Mouse (Mus musculus) limb, embryonic 11.5 days (tissue): ENCODE results near the gene Copb1. TPM values are rescaled to one million over a fixed set of nuclear protein-coding genes. Genes with fewer than 3 reads are reported as not detected.

ENCODE experiments used
- ATAC-seq: fragments of 200-750 bp; cut with Nextera tagmentation; 2 replicates; pipeline ENCODE4 v1.8.0; 2017; ENCODE audit warnings: low read depth; ENCODE audit not compliant: insufficient number of reproducible peaks, low FRiP score, low TSS enrichment
- DNase-seq: peaks from one replicate; pipeline ENCODE4 v3.0.0-alpha.2; 2015; ENCODE audit warnings: low spot score
- H3K27ac ChIP-seq: fragments of 300-500 bp; sonication (generic); replicated peaks from 2 replicates; pipeline ENCODE4 v1.5.1; 2014; ENCODE audit warnings: low read depth, mild to moderate bottlenecking, low read length
- H3K27me3 ChIP-seq: fragments of 300-500 bp; sonication (generic); 2 replicates; pipeline ENCODE4 v1.6.1; 2014; ENCODE audit warnings: mild to moderate bottlenecking, low read length, mixed read lengths; ENCODE audit not compliant: control insufficient read depth, insufficient read depth
- H3K36me3 ChIP-seq: fragments of 300-500 bp; sonication (generic); 2 replicates; pipeline ENCODE4 v1.6.1; 2014; ENCODE audit warnings: mild to moderate bottlenecking, low read length, moderate library complexity, mixed read lengths; ENCODE audit not compliant: control insufficient read depth, insufficient read depth
- H3K4me1 ChIP-seq: fragments of 300-500 bp; sonication (generic); 2 replicates; pipeline ENCODE4 v1.6.1; 2014; ENCODE audit warnings: low read length, mixed read lengths; ENCODE audit not compliant: control insufficient read depth, insufficient read depth
- H3K4me2 ChIP-seq: fragments of 300-500 bp; sonication (generic); 2 replicates; pipeline ENCODE4 v1.6.1; 2014; ENCODE audit warnings: low read depth, mild to moderate bottlenecking, moderate library complexity; ENCODE audit not compliant: severe bottlenecking
- H3K4me3 ChIP-seq: fragments of 300-500 bp; sonication (generic); 2 replicates; pipeline ENCODE4 v1.5.1; 2014; ENCODE audit warnings: low read depth, low read length
- H3K9ac ChIP-seq: fragments of 300-500 bp; sonication (generic); 2 replicates; pipeline ENCODE4 v1.6.1; 2014; ENCODE audit warnings: mild to moderate bottlenecking, low read length
- H3K9me3 ChIP-seq: fragments of 300-500 bp; sonication (generic); 2 replicates; pipeline ENCODE4 v1.6.1; 2016; ENCODE audit warnings: low read length; ENCODE audit not compliant: control insufficient read depth
- WGBS: fragments of 180-500 bp; shearing (Covaris S2); extraction: QIAGEN DNeasy Blood & Tissue Kit; methylation state at CpG from one replicate; pipeline ENCODE4 v1.1.7; 2014; 5-methylcytosine and 5-hydroxymethylcytosine counted together
- polyA plus RNA-seq: library from polyadenylated mRNA; unstranded; fragments of >200 nt; fragmentation: Nextera tagmentation; extraction: Ambion mirVana; gene quantifications from 2 replicates; pipeline ENCODE4 v1.2.1, GENCODE M21; 2014

The Copb1 gene
- polyA plus RNA-seq, 1 experiment from 2014 or later = 140 TPM

GRCm38 (mm10) chr7:114169996-114170395 is 84.5 kb downstream of the Copb1 start:
- 91% methylated on average over 4 of the region's 4 CpGs for WGBS
- H3K27ac ChIP-seq = no peak overlapping the region
- H3K4me1 ChIP-seq = 0 out of 2 replicates have a peak, but pooled peaks cover 2% of the 10 kb centered on the region
- H3K9me3 ChIP-seq = no peaks in the 10 kb centered on the region
- H3K9ac ChIP-seq = no peak overlapping the region
- ATAC-seq = no peak
- no peak for DNase-seq
- H3K4me2 ChIP-seq = no peak overlapping the region
- no peaks in the 10 kb centered on the region for H3K27me3 ChIP-seq
- H3K36me3 ChIP-seq = no peaks in the 10 kb centered on the region
- no peak overlapping the region for H3K4me3 ChIP-seq

GRCm38 (mm10) chr7:114169381-114169780 is 85.1 kb downstream of the Copb1 start:
- 80% methylated on average over 2 of the region's 2 CpGs for WGBS
- Histone ChIP-seq H3K4me1 (0 out of 2 replicates have a peak, but pooled peaks cover 2% of the 10 kb centered on the region), H3K27ac (no peak overlapping the region), H3K4me3 (no peak overlapping the region), H3K9me3 (no peaks in the 10 kb centered on the region), H3K27me3 (no peaks in the 10 kb centered on the region), H3K9ac (no peak overlapping the region), H3K4me2 (no peak overlapping the region), H3K36me3 (no peaks in the 10 kb centered on the region)
- DNase-seq (no peak), ATAC-seq (no peak)

Other genes starting within 250 kb of the Copb1 start
- gene Rras2, start 136.9 kb downstream of the Copb1 start, polyA plus RNA-seq = 27.0 and 29.8 TPM in 2 replicates
- gene Psma1, start 21.4 kb upstream of the Copb1 start, polyA plus RNA-seq = 474 and 486 TPM in 2 replicates
- gene Pde3b, start 160.6 kb upstream of the Copb1 start, polyA plus RNA-seq = 9.5 and 11.3 TPM in 2 replicates